Mouse (Mus musculus) gastrocnemius, postnatal 10 days (tissue): ENCODE measurements at regions not wholly inside any gene's neighbourhood (a gene's known extent, or its start where the extent isn't known, plus 50 kb on each side); places are given as distances from the start of the nearest gene placed in this dataset.

Experiments
- DNase-seq: peaks from one replicate; pipeline ENCODE4 v3.0.0; 2021; ENCODE audit warnings: mixed read lengths

GRCm38 (mm10) chr19:30289721-30290120 lies 57.0 kb downstream of the Mbl2 start:
- no peak for DNase-seq

- no peak for DNase-seq
Observed at GRCm38 (mm10) chr19:30295263-30295704, 62.5 kb downstream of the Mbl2 start.

GRCm38 (mm10) chr19:30296024-30296423 lies 63.3 kb downstream of the Mbl2 start:
- DNase-seq: no peak

GRCm38 (mm10) chr19:30299536-30299935 lies 66.8 kb downstream of the Mbl2 start:
- DNase-seq: no peak

GRCm38 (mm10) chr19:30302281-30302680 lies 69.5 kb downstream of the Mbl2 start:
- DNase-seq: no peak

- peak; percentile 40 for DNase-seq
Observed at GRCm38 (mm10) chr19:30306379-30306778, 73.6 kb downstream of the Mbl2 start.

GRCm38 (mm10) chr19:30306919-30307318 lies 74.2 kb downstream of the Mbl2 start:
- no peak for DNase-seq

GRCm38 (mm10) chr19:30317314-30317713 lies 84.6 kb downstream of the Mbl2 start:
- no peak for DNase-seq

- no peak for DNase-seq
Observed at GRCm38 (mm10) chr19:30327693-30328092, 95.0 kb downstream of the Mbl2 start.

- no peak for DNase-seq
Observed at GRCm38 (mm10) chr19:30328886-30329285, 96.1 kb downstream of the Mbl2 start.

GRCm38 (mm10) chr19:30330792-30331191 lies 98.0 kb downstream of the Mbl2 start:
- DNase-seq: no peak

- no peak for DNase-seq
Observed at GRCm38 (mm10) chr19:30331850-30332249, 99.1 kb downstream of the Mbl2 start.

GRCm38 (mm10) chr19:30344401-30344800 lies 111.7 kb downstream of the Mbl2 start:
- DNase-seq: no peak

GRCm38 (mm10) chr19:30348924-30349323 lies 116.2 kb downstream of the Mbl2 start:
- DNase-seq: no peak

GRCm38 (mm10) chr19:30354981-30355380 lies 122.2 kb downstream of the Mbl2 start:
- no peak for DNase-seq

GRCm38 (mm10) chr19:30358961-30359360 lies 126.2 kb downstream of the Mbl2 start:
- DNase-seq: no peak

- no peak for DNase-seq
Observed at GRCm38 (mm10) chr19:30371901-30372300, 139.2 kb downstream of the Mbl2 start.

GRCm38 (mm10) chr19:30379767-30380166 lies 147.0 kb downstream of the Mbl2 start:
- DNase-seq: no peak

GRCm38 (mm10) chr19:30380515-30381206 lies 147.9 kb downstream of the Mbl2 start:
- no peak for DNase-seq

GRCm38 (mm10) chr19:30393791-30394190 lies 155.7 kb downstream of the Dkk1 start:
- DNase-seq: no peak

GRCm38 (mm10) chr19:30406943-30407342 lies 142.5 kb downstream of the Dkk1 start:
- no peak for DNase-seq

GRCm38 (mm10) chr19:30419556-30420280 lies 129.7 kb downstream of the Dkk1 start:
- DNase-seq: no peak

- no peak for DNase-seq
Observed at GRCm38 (mm10) chr19:30425627-30426026, 123.8 kb downstream of the Dkk1 start.

GRCm38 (mm10) chr19:30427484-30427883 lies 122.0 kb downstream of the Dkk1 start:
- DNase-seq: peak; percentile 35
